Mouse (Mus musculus): Measurements from ENCODE around the gene Cd44.

GRCm38 (mm10) chr2:102923682-102924081 is 22.2 kb upstream of the Cd44 start:
- TF ChIP-seq CTCF (IDR thresholded peaks at IDR 0.05; ENCODE audit: control insufficient read depth, insufficient read depth, insufficient read length), result no peak
- TF ChIP-seq FOSL1 (IDR thresholded peaks at IDR 0.05; ENCODE audit: insufficient read depth, low read length, poor library complexity, severe bottlenecking), result no peak
- no peak for TF ChIP-seq USF1 (IDR thresholded peaks at IDR 0.05; ENCODE audit: low read depth)
- no peak for TF ChIP-seq MAX (IDR thresholded peaks at IDR 0.05)
- TF ChIP-seq MYOD1 (IDR thresholded peaks at IDR 0.05; ENCODE audit: control insufficient read depth, insufficient read length, low read depth), result no peak
